Mouse (Mus musculus): ENCODE results near the gene Rmdn2. TPM values are rescaled to one million over a fixed set of nuclear protein-coding genes. Genes with fewer than 3 reads are reported as not detected.

The Rmdn2 gene
- polyA plus RNA-seq, 1 experiment from 2014 or later, result 4.4 TPM

DNA sequence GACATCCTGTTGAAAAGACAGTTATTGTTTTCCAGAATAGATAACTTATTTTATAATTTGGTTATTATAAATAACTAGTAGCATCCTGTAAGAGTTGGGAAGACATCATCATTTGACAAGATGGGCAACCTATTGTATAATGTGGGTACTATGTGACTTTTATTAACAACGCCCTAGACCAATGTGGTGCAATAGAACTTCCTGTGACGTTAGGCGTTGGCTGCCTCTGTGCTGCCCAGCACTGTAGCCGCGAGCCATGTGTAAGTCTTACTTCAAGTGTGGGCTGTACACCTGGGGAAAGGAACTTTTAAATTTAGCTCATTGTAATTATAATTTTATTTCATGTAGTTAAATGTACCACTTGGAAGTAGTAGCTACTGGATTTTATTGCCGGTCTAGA is 10.4 kb downstream of the Rmdn2 start:
- no peaks in the 10 kb centered on the region for H3K36me3 ChIP-seq
- 95% methylated on average over 6 of the region's 6 CpGs for WGBS
- no peak for ATAC-seq (replicated peaks)
- no peaks in the 10 kb centered on the region for H3K4me1 ChIP-seq
- no peak overlapping the region for H3K4me2 ChIP-seq (replicated peaks)
- H3K4me3 ChIP-seq, result no peak overlapping the region
- H3K9ac ChIP-seq (replicated peaks), result no peak overlapping the region
- no peaks in the 10 kb centered on the region for H3K27me3 ChIP-seq
- no peak overlapping the region for H3K27ac ChIP-seq (replicated peaks)
- H3K9me3 ChIP-seq, result no peaks in the 10 kb centered on the region

DNA sequence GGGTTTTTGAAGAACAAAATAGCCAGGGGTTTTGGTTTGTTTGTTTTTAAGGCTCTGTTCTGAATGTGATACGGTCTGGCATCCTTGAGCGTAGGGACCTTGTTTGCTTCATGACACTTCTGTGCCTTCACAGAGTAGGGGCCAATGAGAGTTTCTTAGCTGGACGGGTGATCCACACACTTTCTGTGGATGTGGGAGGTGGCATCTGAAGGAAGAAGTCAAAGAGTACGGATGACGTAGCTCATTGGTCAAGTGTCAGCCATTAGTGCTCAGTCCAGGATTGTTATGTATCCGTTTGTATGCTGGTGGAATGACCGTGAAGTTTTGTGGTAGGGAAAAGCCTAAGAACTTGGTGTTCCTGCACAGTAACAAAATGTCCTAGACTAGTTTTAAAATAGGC is 10.9 kb downstream of the Rmdn2 start:
- H3K4me2 ChIP-seq (replicated peaks), result no peak overlapping the region
- no peaks in the 10 kb centered on the region for H3K4me1 ChIP-seq
- H3K36me3 ChIP-seq, result no peaks in the 10 kb centered on the region
- no peak for ATAC-seq (replicated peaks)
- no peak overlapping the region for H3K9ac ChIP-seq (replicated peaks)
- WGBS, result 95% methylated on average over 7 of the region's 7 CpGs
- no peak overlapping the region for H3K4me3 ChIP-seq
- no peaks in the 10 kb centered on the region for H3K27me3 ChIP-seq
- H3K27ac ChIP-seq (replicated peaks), result no peak overlapping the region
- no peaks in the 10 kb centered on the region for H3K9me3 ChIP-seq

DNA sequence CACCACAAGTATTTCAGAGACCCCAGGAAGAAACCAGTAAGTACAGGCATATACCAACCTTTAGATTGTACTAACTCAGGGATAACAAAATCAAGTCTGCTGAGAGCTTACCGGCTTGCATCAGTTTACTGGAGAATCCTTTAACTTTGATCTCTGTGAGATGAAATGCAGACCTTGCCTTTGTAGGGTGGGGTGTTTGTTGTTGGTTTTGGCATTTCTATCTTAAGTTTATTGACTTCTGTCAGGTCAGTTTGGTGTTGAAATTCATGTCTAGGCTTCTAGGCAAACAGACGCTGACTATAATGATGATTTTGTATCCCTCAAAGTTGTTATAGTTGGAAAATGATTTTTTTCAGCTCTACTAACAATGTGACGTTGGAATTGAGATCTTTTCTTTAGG is 12.2 kb downstream of the Rmdn2 start:
- Histone ChIP-seq H3K9ac (replicated peaks) (no peak overlapping the region), H3K9me3 (no peaks in the 10 kb centered on the region), H3K4me3 (no peak overlapping the region), H3K27me3 (no peaks in the 10 kb centered on the region), H3K4me2 (replicated peaks) (no peak overlapping the region), H3K27ac (replicated peaks) (no peak overlapping the region), H3K36me3 (no peaks in the 10 kb centered on the region), H3K4me1 (no peaks in the 10 kb centered on the region)
- 89% methylated on average over 3 of the region's 3 CpGs for WGBS
- no peak for ATAC-seq (replicated peaks)

DNA sequence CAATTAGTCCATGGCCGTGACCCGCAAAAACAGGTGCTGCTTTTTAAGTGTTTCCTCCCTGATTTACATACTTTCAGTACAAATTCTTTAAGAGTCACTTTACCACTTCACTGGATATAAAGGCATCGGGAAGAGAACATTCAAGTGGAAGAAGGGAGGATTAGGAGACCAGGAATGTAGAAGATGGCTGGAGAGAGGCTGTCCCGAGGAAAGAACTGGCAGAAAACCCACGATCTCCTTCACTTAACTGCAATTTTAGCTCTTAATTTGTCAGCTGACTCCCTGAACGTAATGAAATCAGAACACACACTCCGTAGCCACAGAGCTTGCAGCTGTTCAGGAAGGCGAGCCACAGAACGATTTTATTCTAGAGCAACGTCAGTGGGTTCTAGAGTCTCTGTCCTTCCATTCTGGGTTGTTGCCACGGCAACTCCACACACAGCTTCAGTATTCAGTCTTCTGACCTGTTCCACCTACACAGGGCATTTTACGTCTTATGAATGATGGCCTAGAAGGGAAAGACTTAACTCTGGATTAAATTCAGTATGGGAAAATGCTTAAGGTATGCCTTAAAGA is 14.7 kb downstream of the Rmdn2 start:
- H3K4me3 ChIP-seq, result no peak overlapping the region
- H3K4me2 ChIP-seq (replicated peaks), result no peak overlapping the region
- no peaks in the 10 kb centered on the region for H3K36me3 ChIP-seq
- ATAC-seq (replicated peaks), result no peak
- H3K9ac ChIP-seq (replicated peaks), result no peak overlapping the region
- H3K27me3 ChIP-seq, result no peaks in the 10 kb centered on the region
- no peaks in the 10 kb centered on the region for H3K9me3 ChIP-seq
- H3K4me1 ChIP-seq, result no peaks in the 10 kb centered on the region
- H3K27ac ChIP-seq (replicated peaks), result no peak overlapping the region
- 71% methylated on average over 12 of the region's 12 CpGs for WGBS

DNA sequence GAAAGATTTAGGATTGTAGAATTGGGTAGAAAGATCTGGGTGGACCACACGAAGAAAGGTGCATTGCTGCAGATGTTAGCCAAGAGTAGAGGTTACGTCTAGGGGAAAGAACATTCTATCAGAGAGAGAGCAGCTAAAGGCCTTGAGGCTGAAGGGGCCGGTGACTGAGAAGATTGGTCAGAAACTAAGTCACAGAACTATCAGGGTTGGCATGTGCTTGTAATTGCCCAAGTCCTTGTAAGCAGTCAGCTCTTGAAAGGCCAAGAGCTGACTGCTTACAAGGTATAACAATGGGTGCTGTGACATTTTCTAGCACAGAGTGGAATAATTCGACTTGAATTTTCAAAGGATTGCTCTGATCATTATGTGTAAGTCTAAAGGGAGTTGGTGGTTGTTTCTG is 38.2 kb downstream of the Rmdn2 start:
- 85% methylated on average over 4 of the region's 4 CpGs for WGBS
- Histone ChIP-seq H3K27me3 (no peaks in the 10 kb centered on the region), H3K27ac (replicated peaks) (no peak overlapping the region), H3K9me3 (no peaks in the 10 kb centered on the region), H3K9ac (replicated peaks) (no peak overlapping the region), H3K4me3 (no peak overlapping the region), H3K4me1 (no peaks in the 10 kb centered on the region), H3K36me3 (no peaks in the 10 kb centered on the region), H3K4me2 (replicated peaks) (no peak overlapping the region)
- ATAC-seq (replicated peaks), result no peak

DNA sequence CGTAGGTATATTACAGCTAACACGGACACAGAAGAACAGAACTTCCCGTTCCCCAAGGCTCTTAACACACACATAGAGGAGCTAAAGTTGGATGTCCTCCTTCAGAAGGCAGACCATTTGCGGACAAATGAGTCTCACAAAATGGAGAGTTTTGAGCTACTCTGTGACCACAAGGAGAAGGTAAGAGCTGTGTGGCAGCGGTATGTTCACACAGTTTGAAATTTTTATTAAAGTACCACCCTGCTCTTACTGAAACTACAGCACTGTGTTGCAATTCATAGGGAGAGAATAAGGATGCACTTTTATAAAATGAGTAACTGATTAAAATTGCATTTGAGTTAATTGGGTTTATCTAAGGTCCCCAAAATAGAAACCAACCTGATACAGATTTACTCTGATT is 38.6 kb downstream of the Rmdn2 start:
- ATAC-seq (replicated peaks), result no peak
- Histone ChIP-seq H3K4me3 (no peak overlapping the region), H3K4me2 (replicated peaks) (no peak overlapping the region), H3K9me3 (no peaks in the 10 kb centered on the region), H3K27ac (replicated peaks) (no peak overlapping the region), H3K4me1 (no peaks in the 10 kb centered on the region), H3K9ac (replicated peaks) (no peak overlapping the region), H3K36me3 (no peaks in the 10 kb centered on the region), H3K27me3 (no peaks in the 10 kb centered on the region)
- WGBS, result 84% methylated on average over 5 of the region's 5 CpGs

DNA sequence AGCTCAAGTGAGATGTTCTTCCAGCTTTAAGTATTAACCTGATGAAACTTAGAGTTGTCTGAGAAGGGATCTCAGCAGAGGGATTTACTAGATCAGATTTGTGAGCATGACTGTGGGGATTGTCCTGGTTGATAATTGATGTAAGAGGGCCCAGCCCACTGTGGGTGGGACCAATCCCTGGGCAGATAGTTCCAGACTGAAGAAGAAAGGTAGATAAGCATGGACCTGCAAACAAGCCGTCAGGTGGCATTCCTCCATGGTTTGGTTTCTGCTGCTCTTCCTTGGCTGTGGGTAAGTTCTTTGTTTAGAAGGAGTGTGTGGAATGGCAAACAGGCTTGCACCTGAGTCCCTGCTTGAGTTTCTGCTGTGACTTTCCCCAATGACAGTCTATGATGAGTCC is 41.5 kb downstream of the Rmdn2 start:
- H3K4me3 ChIP-seq, result no peak overlapping the region
- no peak overlapping the region for H3K4me2 ChIP-seq (replicated peaks)
- H3K4me1 ChIP-seq, result no peaks in the 10 kb centered on the region
- ATAC-seq (replicated peaks), result no peak
- 79% methylated on average over 1 of the region's 1 CpGs for WGBS
- no peaks in the 10 kb centered on the region for H3K36me3 ChIP-seq
- H3K27me3 ChIP-seq, result no peaks in the 10 kb centered on the region
- no peak overlapping the region for H3K27ac ChIP-seq (replicated peaks)
- no peaks in the 10 kb centered on the region for H3K9me3 ChIP-seq
- no peak overlapping the region for H3K9ac ChIP-seq (replicated peaks)

DNA sequence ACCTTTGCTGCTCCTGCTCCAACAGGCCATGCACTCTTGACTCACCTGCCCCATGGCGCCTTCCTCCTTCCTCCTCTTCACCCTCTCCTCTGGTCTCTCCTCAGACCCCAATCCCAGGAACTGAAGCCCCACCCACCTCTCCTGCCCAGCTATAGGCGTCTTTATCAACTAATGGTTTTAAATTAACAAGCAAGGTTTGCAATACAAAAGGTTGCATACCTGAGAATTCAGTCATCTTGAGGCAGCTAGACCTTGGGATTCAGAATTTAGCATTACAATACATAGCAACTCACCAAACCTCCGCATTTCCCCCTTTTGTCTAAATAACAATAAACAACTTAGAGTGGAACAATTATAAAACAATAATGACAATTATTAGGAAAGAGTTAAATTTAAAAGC is 42.5 kb downstream of the Rmdn2 start:
- WGBS, result 52% methylated on average over 3 of the region's 3 CpGs

DNA sequence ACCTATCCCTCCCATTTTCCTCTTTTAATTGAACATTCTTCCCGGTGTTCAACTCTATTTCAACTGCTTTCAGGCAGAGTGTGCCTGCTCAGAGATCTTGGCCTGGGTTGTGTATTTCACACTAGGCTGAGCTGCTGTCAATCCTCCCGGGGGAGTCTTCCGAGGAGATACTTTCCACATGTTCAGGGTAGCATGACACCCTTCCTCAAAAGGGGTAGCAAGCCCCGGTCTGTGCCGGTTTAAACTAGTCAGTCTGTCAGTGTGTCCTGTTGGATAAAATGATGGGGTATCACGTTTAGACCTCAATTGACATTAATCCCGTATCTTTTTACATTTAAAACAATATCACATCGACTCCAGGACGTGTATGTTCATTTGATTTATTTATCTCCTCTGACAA is 46.1 kb downstream of the Rmdn2 start:
- Histone ChIP-seq H3K36me3 (no peaks in the 10 kb centered on the region), H3K9ac (replicated peaks) (no peak overlapping the region), H3K9me3 (no peaks in the 10 kb centered on the region), H3K4me2 (replicated peaks) (no peak overlapping the region), H3K4me1 (no peaks in the 10 kb centered on the region), H3K27me3 (no peaks in the 10 kb centered on the region), H3K4me3 (no peak overlapping the region), H3K27ac (replicated peaks) (no peak overlapping the region)
- ATAC-seq (replicated peaks), result no peak
- WGBS, result 72% methylated on average over 9 of the region's 9 CpGs

More for the DNA sequence above, 42.5 kb downstream of the Rmdn2 start:
- Histone ChIP-seq H3K9ac (replicated peaks) (no peak overlapping the region), H3K4me2 (replicated peaks) (no peak overlapping the region), H3K27ac (replicated peaks) (no peak overlapping the region), H3K27me3 (no peaks in the 10 kb centered on the region), H3K4me1 (no peaks in the 10 kb centered on the region), H3K4me3 (no peak overlapping the region), H3K9me3 (no peaks in the 10 kb centered on the region), H3K36me3 (no peaks in the 10 kb centered on the region)
- ATAC-seq (replicated peaks), result no peak

DNA sequence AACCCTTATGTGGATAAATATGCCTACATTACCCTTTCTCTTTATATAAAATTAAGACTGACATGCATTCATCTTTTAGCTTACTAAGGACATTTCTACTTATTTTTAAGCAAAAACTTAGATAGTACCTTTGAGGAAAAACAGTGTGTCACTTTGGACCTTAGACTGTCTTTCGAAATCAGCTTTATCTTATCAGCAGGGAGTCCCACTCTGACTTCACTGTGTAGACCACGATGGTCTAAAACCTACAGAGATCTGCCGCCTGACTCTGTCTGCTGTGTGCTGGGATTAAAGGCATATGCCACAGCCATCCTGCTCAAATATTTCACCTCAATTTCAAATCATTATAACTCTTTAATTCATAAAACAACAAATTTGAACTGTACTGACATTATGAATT is 46.8 kb downstream of the Rmdn2 start:
- H3K4me2 ChIP-seq (replicated peaks), result no peak overlapping the region
- WGBS, result 66% methylated on average over 3 of the region's 3 CpGs
- H3K9me3 ChIP-seq, result no peaks in the 10 kb centered on the region
- H3K9ac ChIP-seq (replicated peaks), result no peak overlapping the region
- no peaks in the 10 kb centered on the region for H3K36me3 ChIP-seq
- H3K27me3 ChIP-seq, result no peaks in the 10 kb centered on the region
- no peak for ATAC-seq (replicated peaks)
- H3K4me3 ChIP-seq, result no peak overlapping the region
- no peaks in the 10 kb centered on the region for H3K4me1 ChIP-seq
- H3K27ac ChIP-seq (replicated peaks), result no peak overlapping the region

DNA sequence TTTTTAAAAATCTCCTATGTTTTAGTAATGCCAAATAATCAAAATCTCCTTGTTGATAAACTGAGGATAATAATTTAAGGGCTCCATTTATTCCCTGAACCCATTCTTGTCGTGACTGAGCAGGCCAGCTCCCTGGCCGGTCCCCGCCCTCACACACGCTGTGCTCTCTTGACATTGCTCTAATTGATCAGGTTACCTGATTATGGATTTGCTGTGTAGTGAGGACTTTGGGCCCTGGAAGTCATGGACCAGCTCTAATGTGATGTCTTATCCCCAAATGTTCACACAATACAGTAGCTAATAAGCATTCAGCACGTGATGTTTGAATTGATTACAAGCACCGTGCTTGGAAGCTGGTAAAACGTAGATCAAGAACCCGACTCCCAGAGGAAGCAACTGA is 47.2 kb downstream of the Rmdn2 start:
- 73% methylated on average over 8 of the region's 8 CpGs for WGBS

DNA sequence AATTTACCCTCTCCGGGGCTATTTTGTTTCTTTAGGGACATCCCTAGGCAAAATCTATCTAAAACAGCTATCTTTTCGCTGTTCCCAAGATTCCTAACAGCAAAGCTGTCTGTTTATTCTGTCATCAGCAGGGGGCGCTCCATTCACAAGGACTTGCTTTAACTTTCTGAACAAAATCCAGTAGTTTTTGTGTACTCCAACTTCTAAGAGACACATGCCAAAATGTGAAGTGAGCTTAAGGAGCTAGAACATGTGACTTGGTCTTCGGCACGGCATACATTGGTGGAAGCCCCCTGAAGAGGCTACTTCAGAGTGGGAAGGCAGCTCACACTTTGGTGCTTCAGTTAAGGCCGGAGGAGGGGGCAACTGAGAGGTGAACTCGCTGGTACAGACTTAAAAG is 49.7 kb downstream of the Rmdn2 start:
- no peak overlapping the region for H3K9ac ChIP-seq (replicated peaks)
- ATAC-seq (replicated peaks), result no peak
- H3K4me3 ChIP-seq, result no peak overlapping the region
- H3K27me3 ChIP-seq, result no peaks in the 10 kb centered on the region
- H3K4me1 ChIP-seq, result no peaks in the 10 kb centered on the region
- no peak overlapping the region for H3K27ac ChIP-seq (replicated peaks)
- no peak overlapping the region for H3K4me2 ChIP-seq (replicated peaks)
- no peaks in the 10 kb centered on the region for H3K9me3 ChIP-seq
- WGBS, result 35% methylated on average over 7 of the region's 7 CpGs
- no peaks in the 10 kb centered on the region for H3K36me3 ChIP-seq

More for the DNA sequence above, 47.2 kb downstream of the Rmdn2 start:
- Histone ChIP-seq H3K9ac (replicated peaks) (no peak overlapping the region), H3K9me3 (no peaks in the 10 kb centered on the region), H3K4me1 (no peaks in the 10 kb centered on the region), H3K4me2 (replicated peaks) (no peak overlapping the region), H3K4me3 (no peak overlapping the region), H3K27ac (replicated peaks) (no peak overlapping the region), H3K36me3 (no peaks in the 10 kb centered on the region), H3K27me3 (no peaks in the 10 kb centered on the region)
- ATAC-seq (replicated peaks), result no peak

DNA sequence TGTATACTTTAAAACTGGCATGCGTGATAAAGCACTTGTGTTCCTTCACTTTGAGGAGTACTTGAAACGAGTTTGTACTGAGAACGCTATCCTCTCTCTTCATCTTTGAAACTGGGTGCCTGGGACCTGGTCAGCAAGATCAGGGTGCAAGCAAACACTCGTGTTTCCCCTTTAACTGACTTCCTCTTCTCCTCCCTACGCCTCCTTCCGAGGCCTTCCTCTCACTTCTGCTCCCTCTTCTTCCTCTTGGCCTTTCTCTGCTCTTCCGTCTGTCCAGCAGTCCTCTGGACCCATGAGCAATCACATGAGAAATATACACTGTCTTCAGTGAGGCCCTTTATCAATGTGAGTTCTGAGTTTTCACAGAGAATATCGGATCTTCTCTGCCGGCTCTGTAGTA is 50.2 kb downstream of the Rmdn2 start:
- no peak overlapping the region for H3K27ac ChIP-seq (replicated peaks)
- H3K9me3 ChIP-seq, result no peaks in the 10 kb centered on the region
- ATAC-seq (replicated peaks), result no peak
- no peak overlapping the region for H3K4me3 ChIP-seq
- 82% methylated on average over 9 of the region's 9 CpGs for WGBS
- H3K4me1 ChIP-seq, result no peaks in the 10 kb centered on the region
- H3K4me2 ChIP-seq (replicated peaks), result no peak overlapping the region
- H3K36me3 ChIP-seq, result no peaks in the 10 kb centered on the region
- H3K9ac ChIP-seq (replicated peaks), result no peak overlapping the region
- H3K27me3 ChIP-seq, result no peaks in the 10 kb centered on the region

Data from forebrain, embryonic 15.5 days (tissue).